Mouse (Mus musculus) hindlimb bud, embryonic 11.5 days (tissue): ENCODE measurements around the gene Krt39.

Experiments used
- DNase-seq: peaks from one replicate; pipeline ENCODE4 v3.0.0-alpha.2; 2012; ENCODE audit warnings: low read depth, low spot score; ENCODE audit errors: extremely low spot score

The Krt39 gene

GRCm38 (mm10) chr11:99521288-99521860, at the start of gene Krt39:
Gene Krt39, minus strand, starts transcription at chr11:99521338.
- peak; percentile 20 for DNase-seq

GRCm38 (mm10) chr11:99566530-99566929, 45.4 kb upstream of the Krt39 start, which contains the start of gene Krtap3-1:
Gene Krtap3-1, minus strand, starts transcription at chr11:99566630.
- DNase-seq, result no peak

GRCm38 (mm10) chr11:99562580-99562979, 41.4 kb upstream of the Krt39 start:
- DNase-seq, result no peak

- no peak for DNase-seq
These were observed 38.2 kb upstream of the Krt39 start, which contains the start of gene Gm11939 for GRCm38 (mm10) chr11:99559366-99559765. Gene Gm11939, minus strand, starts transcription at chr11:99559466.

DNA sequence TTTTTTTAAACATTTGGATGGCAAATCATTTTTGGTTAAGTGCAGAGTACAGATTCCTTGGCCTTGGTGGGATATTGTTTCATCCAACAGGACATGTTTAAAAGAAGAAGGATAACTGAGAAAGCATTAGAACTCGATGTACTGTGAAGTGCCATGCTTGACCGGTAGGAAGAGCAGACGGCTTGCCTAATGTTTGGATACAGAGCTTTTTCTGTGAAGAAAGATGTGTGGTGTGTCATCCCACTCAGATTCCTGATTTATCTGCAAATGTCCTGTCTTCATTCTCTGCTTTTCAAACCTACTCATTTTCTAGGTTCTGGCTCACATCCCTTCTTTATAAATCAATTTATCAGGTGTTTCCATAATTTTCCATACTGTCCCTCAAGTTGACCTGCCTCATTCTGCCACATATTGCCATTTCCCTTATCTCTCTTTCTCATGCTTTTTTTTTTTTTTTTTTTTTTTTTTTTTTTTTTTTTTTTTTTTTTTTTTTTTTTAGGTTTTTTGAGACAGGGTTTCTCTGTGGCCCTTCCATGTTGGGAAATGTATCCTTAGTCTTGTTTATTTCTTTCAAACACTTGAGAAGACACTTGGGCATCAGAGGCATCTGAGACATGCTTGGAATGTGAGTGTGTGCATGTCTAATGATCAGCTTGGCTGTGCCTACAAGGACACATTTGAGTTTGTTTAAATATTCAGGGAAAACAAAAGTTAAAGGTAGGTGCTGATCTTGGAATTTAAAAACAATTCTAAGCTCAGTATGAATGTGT, 37.0 kb upstream of the Krt39 start:
- no peak for DNase-seq

DNA sequence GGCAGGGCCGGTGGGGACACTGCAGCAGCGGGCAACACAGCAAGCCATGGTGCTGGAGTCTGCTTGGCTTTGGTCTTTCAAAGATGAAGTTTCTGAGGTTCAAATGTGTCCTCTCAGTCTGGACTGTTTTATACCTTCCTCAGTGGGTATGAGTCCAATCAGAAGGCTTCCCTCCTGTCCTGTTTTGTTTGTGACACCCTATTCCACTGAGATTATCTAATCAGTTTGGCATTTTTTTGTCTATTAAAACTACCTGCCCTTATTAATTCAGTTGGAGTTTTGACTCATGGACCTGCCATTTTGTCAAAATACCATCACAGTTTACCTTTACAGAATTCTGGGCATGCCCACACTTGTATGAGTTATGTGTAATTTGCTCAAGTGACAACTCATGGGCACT, 35.6 kb upstream of the Krt39 start, which contains the start of gene Krtap3-2:
TSS of gene Krtap3-2 (minus strand) at position 101 of the 400 bp plus-strand sequence.
- DNase-seq, result no peak

- no peak for DNase-seq
These were observed 35.1 kb upstream of the Krt39 start for GRCm38 (mm10) chr11:99556195-99556594.

- DNase-seq, result no peak
These were observed 29.6 kb upstream of the Krt39 start, which contains the start of gene Krtap3-3 for GRCm38 (mm10) chr11:99550765-99551164. Gene Krtap3-3, minus strand, starts transcription at chr11:99550865.

DNA sequence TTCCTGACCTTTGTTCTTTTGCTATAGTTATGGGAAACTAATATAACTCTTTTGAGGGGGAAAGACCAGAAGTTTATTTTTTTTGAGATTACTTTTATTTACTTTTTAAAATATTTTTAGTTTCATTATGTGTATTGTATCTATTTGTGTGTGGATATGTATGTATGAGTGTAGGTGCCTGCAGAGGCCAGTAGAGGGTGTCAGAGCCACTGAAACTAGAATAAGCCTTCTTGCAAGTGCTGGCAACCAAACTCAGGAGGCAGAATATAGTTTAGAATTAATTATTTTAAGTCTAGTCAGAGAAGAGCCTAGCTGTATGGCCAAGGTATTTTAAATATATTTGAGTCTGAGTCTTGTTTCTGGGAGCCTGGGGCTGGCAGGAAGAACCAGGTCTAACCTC, 26.8 kb upstream of the Krt39 start:
- DNase-seq, result no peak

DNA sequence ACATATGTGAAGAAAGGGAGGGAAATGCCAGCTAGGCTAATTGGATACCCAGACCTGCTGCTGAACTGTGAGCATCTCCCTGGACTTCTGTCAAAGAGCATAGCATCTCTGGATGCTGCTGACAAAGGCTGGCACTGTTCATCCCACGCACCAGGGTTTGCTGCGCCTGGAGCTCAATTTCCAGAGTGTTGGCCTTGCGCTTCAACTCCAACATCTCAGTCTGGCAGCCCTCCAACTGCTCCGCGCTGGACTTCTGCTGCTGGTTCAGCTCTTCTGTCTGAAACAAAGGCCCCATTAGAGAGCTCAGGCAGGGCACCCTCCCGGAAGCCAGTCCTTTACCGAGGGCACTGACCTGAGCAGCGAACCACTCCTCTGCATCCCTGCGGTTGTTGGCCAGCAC, 18.6 kb upstream of the Krt39 start:
- DNase-seq, result no peak

DNA sequence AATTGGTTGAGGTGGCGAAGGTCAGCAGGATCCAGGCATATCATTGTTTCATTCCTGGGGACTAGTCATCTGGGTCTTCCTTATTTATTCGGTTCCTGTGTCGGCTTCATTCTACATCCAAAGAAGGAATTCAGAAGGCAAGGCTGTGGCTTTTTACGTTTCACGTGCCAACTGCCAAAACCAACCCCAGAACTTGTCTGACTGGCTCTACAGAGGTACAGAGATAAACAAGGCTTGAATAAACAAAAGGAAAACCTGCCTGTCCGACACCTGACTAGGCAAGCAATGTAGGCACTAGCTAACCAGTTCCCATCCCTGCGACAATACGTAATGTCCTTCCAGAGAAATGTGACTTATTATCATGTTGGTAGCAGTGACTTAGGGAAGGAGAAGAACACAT, 7.0 kb downstream of the Krt39 start:
- DNase-seq, result no peak

DNA sequence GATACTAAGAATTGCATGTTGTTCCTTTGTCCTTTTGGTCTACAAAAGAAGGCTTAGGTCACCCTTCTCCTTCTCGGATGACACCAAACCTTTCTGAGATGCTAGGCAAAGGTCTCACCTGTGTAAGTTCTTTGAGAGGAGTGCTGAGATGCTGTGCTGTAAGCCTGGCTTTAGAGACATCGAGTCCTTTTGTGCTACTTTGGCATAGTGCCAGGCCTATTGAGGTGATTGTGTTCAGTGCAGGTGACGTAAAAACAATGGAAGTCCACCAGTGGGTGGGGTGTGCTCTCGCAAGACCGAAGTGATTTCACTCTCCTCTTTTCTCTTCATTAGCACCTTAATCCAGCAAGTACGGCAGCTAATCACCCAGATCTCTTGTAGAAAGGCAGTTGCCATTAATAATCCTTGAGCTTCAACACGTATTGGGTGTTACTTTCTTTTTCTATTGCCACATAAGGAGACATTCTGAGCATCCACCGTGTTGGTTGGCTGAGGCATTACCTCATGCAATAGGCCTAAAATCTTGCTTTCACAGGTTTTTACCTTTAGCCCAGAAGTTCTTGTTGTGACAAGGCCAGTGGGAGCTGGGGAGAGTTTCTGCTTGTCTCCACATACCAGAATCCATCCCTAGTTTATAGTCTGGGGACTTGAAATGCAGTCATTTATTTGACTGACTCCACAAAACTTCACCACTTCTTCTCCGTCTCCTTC, 20.9 kb downstream of the Krt39 start:
- no peak for DNase-seq

DNA sequence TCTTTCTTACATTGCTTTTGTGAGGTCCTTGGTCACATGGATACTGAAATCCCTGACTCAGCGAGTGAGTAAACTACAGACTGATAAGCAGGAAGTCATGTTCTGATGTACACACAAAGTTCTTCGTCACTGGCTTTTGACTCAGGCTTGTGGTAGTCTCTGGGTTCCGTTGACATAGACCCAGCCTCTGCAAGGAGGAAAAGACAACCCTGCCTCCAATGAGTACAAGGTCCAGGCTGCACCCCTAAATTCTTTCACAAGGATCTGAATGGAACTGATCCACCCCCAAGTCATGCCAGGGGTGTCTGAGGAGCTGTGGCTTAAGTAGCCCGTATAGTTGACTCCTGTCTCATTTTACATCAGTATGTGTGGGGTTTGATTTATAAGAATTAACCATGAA, 24.7 kb downstream of the Krt39 start:
- DNase-seq, result no peak

GRCm38 (mm10) chr11:99494741-99495140, 26.4 kb downstream of the Krt39 start:
- DNase-seq, result no peak

- no peak for DNase-seq
These were observed 27.6 kb downstream of the Krt39 start for GRCm38 (mm10) chr11:99493574-99493850.

DNA sequence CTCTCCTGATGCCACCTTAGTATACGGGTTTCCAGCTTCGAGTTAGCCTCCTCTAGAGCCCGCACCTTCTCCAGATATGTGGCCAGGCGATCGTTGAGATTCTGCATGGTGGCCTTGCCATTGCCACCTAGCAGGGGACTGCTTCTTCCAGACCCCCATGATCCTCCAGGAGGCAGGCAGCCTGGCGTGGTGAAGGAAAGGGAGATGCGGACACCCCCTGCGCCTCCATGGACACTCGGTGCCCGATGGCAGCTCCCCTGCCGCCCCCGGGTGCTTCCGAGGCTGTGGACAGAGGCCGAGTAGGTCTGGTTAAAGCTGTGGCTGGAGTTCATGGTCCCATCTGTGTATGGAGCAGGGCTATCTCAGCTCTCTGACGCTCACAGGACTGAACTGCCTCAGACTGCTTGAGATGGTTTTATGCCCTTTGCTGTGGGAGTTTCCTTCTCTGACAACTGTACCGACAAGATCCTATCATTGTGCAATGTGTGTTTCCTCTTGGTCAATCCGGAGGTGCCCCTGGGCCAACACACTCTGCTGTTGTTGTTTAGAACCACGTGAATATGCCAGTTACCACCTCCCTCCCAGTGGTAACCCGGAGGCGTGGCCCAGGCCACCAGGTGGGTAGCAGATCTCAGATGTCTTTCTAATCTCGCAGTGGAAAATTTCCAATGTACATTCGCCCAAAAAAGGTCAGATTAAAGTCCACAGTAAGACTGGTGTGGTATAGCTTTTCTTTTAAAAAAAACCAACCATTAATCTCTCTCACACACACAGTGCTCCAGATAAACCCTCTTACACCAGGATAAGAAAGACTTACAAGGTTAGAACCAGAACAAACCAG, 28.2 kb downstream of the Krt39 start, which contains the start of gene Krt23:
TSS of gene Krt23 (minus strand) at position 405 of the 841 bp plus-strand sequence.
- no peak for DNase-seq

DNA sequence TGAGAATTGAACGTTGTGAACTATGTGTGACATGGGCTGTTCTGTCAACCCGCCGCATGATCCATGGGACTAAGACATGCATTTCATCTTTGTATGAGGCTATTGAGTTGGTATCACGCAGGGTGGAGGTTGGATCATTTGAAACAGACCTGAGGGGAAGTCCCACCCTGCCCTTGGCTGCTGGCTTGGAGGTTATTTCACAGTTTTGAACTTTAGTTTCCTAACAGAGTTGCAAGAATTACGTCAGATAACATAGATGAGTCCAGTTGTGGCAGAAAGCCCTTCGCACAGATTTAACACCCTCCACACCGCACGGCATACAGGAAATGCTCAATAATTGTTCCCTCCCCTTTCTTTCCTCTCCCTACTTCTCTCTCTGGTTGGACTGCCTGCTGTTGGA, 30.1 kb downstream of the Krt39 start:
- no peak for DNase-seq

DNA sequence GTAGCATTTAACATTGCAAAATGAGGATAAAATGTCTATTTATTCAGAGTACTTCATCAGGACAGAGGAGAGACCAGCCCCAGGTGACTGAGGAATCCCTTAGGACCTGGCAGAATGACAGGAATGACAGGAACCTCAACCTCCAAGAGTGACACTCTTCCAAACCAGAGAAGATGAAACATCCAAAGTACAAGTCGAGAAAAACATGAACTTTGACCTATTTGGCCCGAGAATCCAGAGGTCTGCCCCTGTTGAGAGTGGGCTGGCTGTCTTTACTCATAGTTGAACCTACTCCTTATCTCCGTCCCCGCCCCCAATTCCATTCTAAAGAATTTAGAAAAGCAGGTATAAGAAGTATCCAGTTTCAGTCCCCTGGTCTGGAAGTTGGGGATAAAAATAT, 30.5 kb downstream of the Krt39 start:
- no peak for DNase-seq

GRCm38 (mm10) chr11:99489233-99489632, 31.9 kb downstream of the Krt39 start:
- no peak for DNase-seq

DNA sequence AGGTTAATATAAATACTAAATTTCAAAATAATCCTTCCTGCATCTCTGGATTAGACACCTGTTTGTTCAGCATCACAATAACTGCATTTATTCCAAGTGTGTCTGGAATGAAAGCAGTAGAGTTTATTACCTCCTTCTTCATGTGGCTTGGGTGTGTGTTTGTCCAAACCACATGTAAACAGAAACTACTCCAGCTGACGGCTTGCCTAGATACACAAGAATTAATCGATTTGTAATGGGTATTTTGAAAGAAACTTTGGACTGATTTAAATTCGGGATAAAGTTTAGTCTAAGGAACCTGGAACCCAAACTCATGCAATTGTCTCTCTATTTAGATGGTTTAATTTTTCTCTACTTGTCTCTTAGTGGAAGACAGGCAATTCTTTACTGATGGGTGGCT, 46.2 kb downstream of the Krt39 start:
- no peak for DNase-seq

GRCm38 (mm10) chr11:99473433-99473832, 47.7 kb downstream of the Krt39 start:
- no peak for DNase-seq
